Mouse (Mus musculus) cortical plate, adult 2 months (tissue): ENCODE results near the gene Fam3c.

Source experiments
- CTCF ChIP-seq: fragments of 200-500 bp; IDR thresholded peaks from 2 replicates; pipeline ENCODE4 v1.5.1; 2011; ENCODE audit warnings: mild to moderate bottlenecking, control low read depth, low read length; ENCODE audit not compliant: insufficient read depth; ENCODE audit errors: extremely low read depth
- POLR2A ChIP-seq: fragments of 200-500 bp; IDR thresholded peaks from 2 replicates; pipeline ENCODE4 v1.6.1; 2011; ENCODE audit warnings: mild to moderate bottlenecking, low read length, control low read depth; ENCODE audit not compliant: insufficient read depth; ENCODE audit errors: extremely low read depth

DNA sequence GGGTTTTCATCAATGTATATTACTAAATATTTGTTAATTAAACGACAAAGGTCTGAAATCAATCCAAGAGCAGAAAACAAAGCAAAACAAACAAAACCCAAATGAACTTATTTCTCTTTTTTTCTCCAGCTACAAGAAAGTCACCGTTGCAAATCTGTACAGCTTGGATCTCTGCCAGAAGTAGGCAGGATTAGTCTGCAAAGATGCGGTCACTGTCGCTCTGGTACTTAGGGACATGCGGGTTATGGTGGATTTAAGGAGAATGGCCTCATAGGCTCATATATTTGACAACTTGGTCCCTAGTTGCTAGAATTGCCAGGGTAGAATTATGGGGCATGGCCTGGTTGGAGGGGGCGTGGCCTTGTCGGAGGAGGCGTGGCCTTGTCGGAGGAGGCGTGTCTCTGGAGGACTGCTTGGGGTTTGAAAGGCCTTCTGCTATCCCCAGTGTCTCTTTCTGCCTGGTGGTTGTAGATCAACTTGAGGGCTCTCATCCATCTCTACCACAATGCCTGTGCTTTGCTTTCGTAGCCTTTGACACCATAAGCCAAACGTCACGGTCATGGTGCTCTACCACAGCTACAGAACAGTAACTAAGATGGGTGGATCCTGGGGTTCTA, 46.6 kb upstream of the Fam3c start:
- TF ChIP-seq CTCF (no peak), POLR2A (no peak)
